Mouse (Mus musculus) embryonic fibroblast, embryonic 13.5 days (primary cell): ENCODE results near the gene Slc30a7.
A peak's percentile ranks its signal among the peaks of the same experiment; 100 is the strongest.

Experiments used
- CTCF ChIP-seq: IDR thresholded peaks from 2 replicates; pipeline ENCODE4 v1.5.1; 2011; ENCODE audit warnings: mild to moderate bottlenecking, control low read depth, low read length, moderate library complexity, borderline replicate concordance; ENCODE audit not compliant: insufficient read depth
- POLR2A ChIP-seq: IDR thresholded peaks from 2 replicates; pipeline ENCODE4 v1.6.1; 2011; ENCODE audit warnings: low read depth, mild to moderate bottlenecking, control low read depth, low read length, moderate library complexity

- no peak for TF ChIP-seq CTCF
- TF ChIP-seq POLR2A = peak; percentile 84
Observed at GRCm38 (mm10) chr3:116006978-116007940, at the start of gene Slc30a7, which contains the start of gene Extl2.
